Mouse (Mus musculus) testis, adult 10 weeks (tissue): Measurements from ENCODE around the gene Ap3m1. TPM values are rescaled to one million over a fixed set of nuclear protein-coding genes. Genes with fewer than 3 reads are reported as not detected.

Experiments
- polyA plus RNA-seq: library from polyadenylated mRNA; stranded (reverse); fragments of 350-450 nt; fragmentation: Illumina TruSeq; extraction: RNeasy Lipid Tissue Mini Kit (QIAGEN cat#74804); gene quantifications from one replicate; pipeline ENCODE4 v1.2.3, GENCODE M21; 2014; ENCODE audit warnings: low read depth, low replicate concordance

Ap3m1 gene
- 150 TPM for polyA plus RNA-seq

GRCm38 (mm10) chr14:21052112-21052780, at the start of gene Ap3m1, which contains the start of gene Adk:
TSS of gene Ap3m1 (minus strand) at chr14:21052508.
TSS of gene Adk (plus strand) at chr14:21052574.

Other genes starting within 250 kb of the Ap3m1 start
- 0.91 TPM for gene Plau, start 215.8 kb downstream of the Ap3m1 start, polyA plus RNA-seq
- gene Vcl, start 123.1 kb downstream of the Ap3m1 start, polyA plus RNA-seq, result 31.9 TPM
- gene Adk, start 66 bp upstream of the Ap3m1 start, polyA plus RNA-seq, result 78.4 TPM